Mouse (Mus musculus): ENCODE results near the gene Tesc. TPM values are rescaled to one million over a fixed set of nuclear protein-coding genes. Genes with fewer than 3 reads are reported as not detected.

Tesc gene
- polyA plus RNA-seq, 1 experiment from 2014 or later = 1.5 TPM

- H3K4me1 ChIP-seq (replicated peaks) = peaks cover 16% of the 10 kb centered on the region
- no peak for ATAC-seq (ENCODE audit: low read depth)
- H3K9me3 ChIP-seq (replicated peaks) = no peaks in the 10 kb centered on the region
- H3K27ac ChIP-seq = no peak overlapping the region
- H3K9ac ChIP-seq = no peak overlapping the region
- peaks cover 84% of the 10 kb centered on the region for H3K36me3 ChIP-seq
- no peak for DNase-seq
- no peak overlapping the region for H3K4me3 ChIP-seq (replicated peaks)
- no peaks in the 10 kb centered on the region for H3K27me3 ChIP-seq
- H3K4me2 ChIP-seq = no peak overlapping the region
- WGBS (ENCODE audit: insufficient replicate concordance) = 70% methylated on average over 6 of the region's 6 CpGs
Observed at GRCm38 (mm10) chr5:117995911-117996310, 31.6 kb upstream of the Tesc start.

- Histone ChIP-seq H3K27ac (peak overlapping the region; percentile 23; the same call in 1 of the 2 replicates), H3K9me3 (replicated peaks) (no peaks in the 10 kb centered on the region), H3K4me2 (no peak overlapping the region), H3K9ac (no peak overlapping the region), H3K27me3 (no peaks in the 10 kb centered on the region), H3K36me3 (peaks cover 80% of the 10 kb centered on the region), H3K4me1 (replicated peaks) (peaks cover 16% of the 10 kb centered on the region), H3K4me3 (replicated peaks) (no peak overlapping the region)
- DNase-seq = no peak
- 73% methylated on average over 6 of the region's 6 CpGs for WGBS (ENCODE audit: insufficient replicate concordance)
- ATAC-seq (ENCODE audit: low read depth) = no peak
Observed at GRCm38 (mm10) chr5:117996581-117996980, 31.0 kb upstream of the Tesc start.

- H3K27ac ChIP-seq = no peak overlapping the region
- no peaks in the 10 kb centered on the region for H3K9me3 ChIP-seq (replicated peaks)
- no peak overlapping the region for H3K4me3 ChIP-seq (replicated peaks)
- peaks cover 16% of the 10 kb centered on the region for H3K4me1 ChIP-seq (replicated peaks)
- no peaks in the 10 kb centered on the region for H3K27me3 ChIP-seq
- peak; percentile 61 for ATAC-seq (ENCODE audit: low read depth)
- H3K36me3 ChIP-seq = peaks cover 80% of the 10 kb centered on the region
- no peak for DNase-seq
- H3K4me2 ChIP-seq = no peak overlapping the region
- H3K9ac ChIP-seq = no peak overlapping the region
- 67% methylated on average over 10 of the region's 10 CpGs for WGBS (ENCODE audit: insufficient replicate concordance)
Observed at GRCm38 (mm10) chr5:117997434-117997970, 30.0 kb upstream of the Tesc start.

GRCm38 (mm10) chr5:117999061-117999460, 28.5 kb upstream of the Tesc start:
- no peaks in the 10 kb centered on the region for H3K27me3 ChIP-seq
- H3K4me2 ChIP-seq = no peak overlapping the region
- ATAC-seq (ENCODE audit: low read depth) (no peak), DNase-seq (no peak)
- no peak overlapping the region for H3K4me3 ChIP-seq (replicated peaks)
- 79% methylated on average over 7 of the region's 7 CpGs for WGBS (ENCODE audit: insufficient replicate concordance)
- H3K36me3 ChIP-seq = peaks cover 86% of the 10 kb centered on the region
- no peak overlapping the region for H3K9ac ChIP-seq
- H3K27ac ChIP-seq = no peak overlapping the region
- H3K4me1 ChIP-seq (replicated peaks) = peaks cover 16% of the 10 kb centered on the region
- H3K9me3 ChIP-seq (replicated peaks) = no peaks in the 10 kb centered on the region

GRCm38 (mm10) chr5:117999584-117999983, 28.0 kb upstream of the Tesc start:
- no peaks in the 10 kb centered on the region for H3K9me3 ChIP-seq (replicated peaks)
- 84% methylated on average over 11 of the region's 11 CpGs for WGBS (ENCODE audit: insufficient replicate concordance)
- H3K4me1 ChIP-seq (replicated peaks) = peaks cover 15% of the 10 kb centered on the region
- no peak for ATAC-seq (ENCODE audit: low read depth)
- H3K27ac ChIP-seq = no peak overlapping the region
- H3K4me2 ChIP-seq = no peak overlapping the region
- H3K36me3 ChIP-seq = peaks cover 84% of the 10 kb centered on the region
- no peaks in the 10 kb centered on the region for H3K27me3 ChIP-seq
- no peak overlapping the region for H3K4me3 ChIP-seq (replicated peaks)
- no peak for DNase-seq
- H3K9ac ChIP-seq = no peak overlapping the region

GRCm38 (mm10) chr5:118002059-118002458, 25.5 kb upstream of the Tesc start:
- H3K9ac ChIP-seq = no peak overlapping the region
- peak; percentile 34 for DNase-seq
- H3K9me3 ChIP-seq (replicated peaks) = no peaks in the 10 kb centered on the region
- no peak overlapping the region for H3K4me2 ChIP-seq
- WGBS (ENCODE audit: insufficient replicate concordance) = 36% methylated on average over 9 of the region's 9 CpGs
- no peak overlapping the region for H3K27ac ChIP-seq
- peaks cover 74% of the 10 kb centered on the region for H3K36me3 ChIP-seq
- no peak for ATAC-seq (ENCODE audit: low read depth)
- H3K27me3 ChIP-seq = no peaks in the 10 kb centered on the region
- H3K4me1 ChIP-seq (replicated peaks) = peaks cover 7% of the 10 kb centered on the region
- H3K4me3 ChIP-seq (replicated peaks) = no peak overlapping the region

GRCm38 (mm10) chr5:118004619-118005018, 22.9 kb upstream of the Tesc start:
- H3K4me1 ChIP-seq (replicated peaks) = no peaks in the 10 kb centered on the region
- H3K4me2 ChIP-seq = no peak overlapping the region
- H3K27ac ChIP-seq = no peak overlapping the region
- H3K4me3 ChIP-seq (replicated peaks) = no peak overlapping the region
- H3K9me3 ChIP-seq (replicated peaks) = no peaks in the 10 kb centered on the region
- H3K36me3 ChIP-seq = peaks cover 78% of the 10 kb centered on the region
- H3K27me3 ChIP-seq = no peaks in the 10 kb centered on the region
- no peak for ATAC-seq (ENCODE audit: low read depth)
- no peak overlapping the region for H3K9ac ChIP-seq
- DNase-seq = no peak
- WGBS (ENCODE audit: insufficient replicate concordance) = 67% methylated on average over 8 of the region's 8 CpGs

GRCm38 (mm10) chr5:118005728-118006127, 21.8 kb upstream of the Tesc start:
- H3K27ac ChIP-seq = no peak overlapping the region
- no peaks in the 10 kb centered on the region for H3K9me3 ChIP-seq (replicated peaks)
- H3K36me3 ChIP-seq = peaks cover 71% of the 10 kb centered on the region
- ATAC-seq (ENCODE audit: low read depth) (no peak), DNase-seq (no peak)
- no peak overlapping the region for H3K9ac ChIP-seq
- H3K4me1 ChIP-seq (replicated peaks) = no peaks in the 10 kb centered on the region
- H3K4me2 ChIP-seq = no peak overlapping the region
- WGBS (ENCODE audit: insufficient replicate concordance) = 61% methylated on average over 1 of the region's 1 CpGs
- H3K27me3 ChIP-seq = no peaks in the 10 kb centered on the region
- no peak overlapping the region for H3K4me3 ChIP-seq (replicated peaks)

GRCm38 (mm10) chr5:118008344-118008743, 19.2 kb upstream of the Tesc start:
- H3K36me3 ChIP-seq = peaks cover 48% of the 10 kb centered on the region
- no peak overlapping the region for H3K27ac ChIP-seq
- 82% methylated on average over 13 of the region's 13 CpGs for WGBS (ENCODE audit: insufficient replicate concordance)
- no peaks in the 10 kb centered on the region for H3K27me3 ChIP-seq
- H3K4me2 ChIP-seq = no peak overlapping the region
- no peak overlapping the region for H3K4me3 ChIP-seq (replicated peaks)
- H3K9me3 ChIP-seq (replicated peaks) = no peaks in the 10 kb centered on the region
- H3K4me1 ChIP-seq (replicated peaks) = no peaks in the 10 kb centered on the region
- DNase-seq = no peak
- H3K9ac ChIP-seq = no peak overlapping the region
- no peak for ATAC-seq (ENCODE audit: low read depth)

GRCm38 (mm10) chr5:118010872-118011271, 16.7 kb upstream of the Tesc start:
- no peak for DNase-seq
- no peaks in the 10 kb centered on the region for H3K9me3 ChIP-seq (replicated peaks)
- no peak overlapping the region for H3K4me3 ChIP-seq (replicated peaks)
- H3K9ac ChIP-seq = no peak overlapping the region
- no peaks in the 10 kb centered on the region for H3K27me3 ChIP-seq
- H3K4me1 ChIP-seq (replicated peaks) = no peaks in the 10 kb centered on the region
- H3K36me3 ChIP-seq = peaks cover 33% of the 10 kb centered on the region
- H3K4me2 ChIP-seq = no peak overlapping the region
- no peak for ATAC-seq (ENCODE audit: low read depth)
- 70% methylated on average over 7 of the region's 7 CpGs for WGBS (ENCODE audit: insufficient replicate concordance)
- no peak overlapping the region for H3K27ac ChIP-seq

GRCm38 (mm10) chr5:118011796-118012195, 15.7 kb upstream of the Tesc start:
- Histone ChIP-seq H3K36me3 (peaks cover 28% of the 10 kb centered on the region), H3K4me3 (replicated peaks) (no peak overlapping the region), H3K9me3 (replicated peaks) (no peaks in the 10 kb centered on the region), H3K9ac (no peak overlapping the region), H3K4me2 (no peak overlapping the region), H3K27ac (no peak overlapping the region), H3K27me3 (no peaks in the 10 kb centered on the region), H3K4me1 (replicated peaks) (no peaks in the 10 kb centered on the region)
- no peak for DNase-seq
- 73% methylated on average over 7 of the region's 7 CpGs for WGBS (ENCODE audit: insufficient replicate concordance)
- no peak for ATAC-seq (ENCODE audit: low read depth)

- no peaks in the 10 kb centered on the region for H3K27me3 ChIP-seq
- no peak overlapping the region for H3K4me3 ChIP-seq (replicated peaks)
- H3K4me1 ChIP-seq (replicated peaks) = no peaks in the 10 kb centered on the region
- DNase-seq (no peak), ATAC-seq (ENCODE audit: low read depth) (no peak)
- no peak overlapping the region for H3K4me2 ChIP-seq
- no peak overlapping the region for H3K9ac ChIP-seq
- 30% methylated on average over 12 of the region's 12 CpGs for WGBS (ENCODE audit: insufficient replicate concordance)
- no peak overlapping the region for H3K27ac ChIP-seq
- H3K36me3 ChIP-seq = no peaks in the 10 kb centered on the region
- no peaks in the 10 kb centered on the region for H3K9me3 ChIP-seq (replicated peaks)
Observed at GRCm38 (mm10) chr5:118015028-118015427, 12.5 kb upstream of the Tesc start.
